Mouse (Mus musculus): ENCODE results near the gene Dnajb1. TPM values are rescaled to one million over a fixed set of nuclear protein-coding genes. Genes with fewer than 3 reads are reported as not detected.
"Not testable (repeated sequence)": the region's sequence is repeated elsewhere in the genome, so short reads cannot be mapped to it uniquely, and the experiment has no call there.

Gene Dnajb1
- polyA plus RNA-seq, 1 experiment from 2014 or later: 60.2 TPM

DNA sequence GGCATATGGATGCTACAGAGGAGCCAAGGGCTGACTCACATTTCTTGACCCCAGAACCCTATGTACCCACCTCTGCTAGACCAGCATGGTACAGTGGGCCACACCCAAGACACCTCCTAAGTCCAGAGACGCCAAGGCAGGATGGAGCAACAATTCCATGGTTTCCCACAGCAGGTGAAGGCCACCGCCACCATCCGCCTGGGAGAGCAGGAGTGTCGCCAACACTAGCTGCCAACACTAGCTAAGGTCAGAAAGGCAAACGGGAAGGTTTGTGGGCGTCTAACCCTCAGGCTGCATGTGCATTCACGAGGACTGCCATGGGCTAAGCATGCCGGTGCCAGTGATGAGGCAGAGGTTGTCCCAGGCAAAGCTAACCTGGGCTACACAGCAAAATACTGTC lies 25.8 kb upstream of the Dnajb1 start:
- Histone ChIP-seq H3K9me3 (no peaks in the 10 kb centered on the region), H3K27ac (no peak overlapping the region), H3K4me2 (replicated peaks) (no peak overlapping the region), H3K9ac (no peak overlapping the region), H3K27me3 (replicated peaks) (no peaks in the 10 kb centered on the region), H3K4me1 (peaks cover 37% of the 10 kb centered on the region), H3K36me3 (peaks cover 7% of the 10 kb centered on the region), H3K4me3 (no peak overlapping the region)
- no peak for ATAC-seq (ENCODE audit: low FRiP score, low read depth)
- WGBS: 92% methylated on average over 8 of the region's 8 CpGs

DNA sequence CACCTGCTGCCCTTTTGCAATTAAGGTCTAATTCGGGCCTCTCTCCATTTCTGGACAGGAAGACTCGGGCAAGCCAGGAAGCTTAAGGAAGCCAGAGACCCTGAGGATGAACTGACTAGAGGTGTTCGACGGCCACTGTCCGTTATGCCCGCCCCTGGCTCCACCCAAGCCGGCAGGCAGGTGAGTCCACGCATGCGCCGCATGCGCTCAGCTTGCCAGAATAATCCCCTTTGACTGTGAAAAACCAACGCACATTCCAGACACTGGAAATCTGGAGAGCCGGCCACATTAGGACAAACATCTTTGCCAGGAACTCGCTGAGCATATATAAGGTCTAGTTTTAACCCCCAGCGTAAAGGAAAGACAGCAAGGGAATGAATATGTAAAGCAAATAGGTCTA lies 24.8 kb upstream of the Dnajb1 start:
- Histone ChIP-seq H3K9ac (no peak overlapping the region), H3K4me3 (no peak overlapping the region), H3K4me2 (replicated peaks) (no peak overlapping the region), H3K9me3 (no peaks in the 10 kb centered on the region), H3K4me1 (peaks cover 30% of the 10 kb centered on the region), H3K27ac (no peak overlapping the region), H3K36me3 (peaks cover 17% of the 10 kb centered on the region), H3K27me3 (replicated peaks) (no peaks in the 10 kb centered on the region)
- no peak for ATAC-seq (ENCODE audit: low FRiP score, low read depth)
- WGBS: 89% methylated on average over 15 of the region's 15 CpGs

DNA sequence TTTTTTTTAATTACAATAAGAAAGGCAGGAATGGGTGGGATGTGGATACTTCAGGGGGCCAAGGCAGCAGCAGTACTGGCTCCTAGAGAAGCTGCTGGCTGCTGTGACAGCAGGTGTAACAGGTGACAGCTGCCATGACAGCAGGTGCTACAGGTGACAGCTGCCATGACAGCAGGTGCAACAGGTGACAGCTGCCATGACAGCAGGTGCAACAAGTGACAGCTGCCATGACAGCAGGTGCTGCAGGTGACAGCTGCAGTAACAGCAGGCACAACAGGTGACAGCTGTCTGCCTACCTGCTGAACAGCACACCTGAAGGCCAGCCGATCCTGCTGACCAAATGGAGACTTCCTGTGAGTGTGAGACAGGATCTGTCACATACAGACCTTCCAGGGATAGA lies 23.2 kb upstream of the Dnajb1 start:
- Histone ChIP-seq H3K9ac (no peak overlapping the region), H3K4me1 (peaks cover 21% of the 10 kb centered on the region), H3K27me3 (replicated peaks) (no peaks in the 10 kb centered on the region), H3K27ac (no peak overlapping the region), H3K9me3 (no peaks in the 10 kb centered on the region), H3K4me3 (no peak overlapping the region), H3K4me2 (replicated peaks) (no peak overlapping the region), H3K36me3 (peaks cover 19% of the 10 kb centered on the region)
- no peak for ATAC-seq (ENCODE audit: low FRiP score, low read depth)
- 97% methylated on average over 1 of the region's 1 CpGs for WGBS

DNA sequence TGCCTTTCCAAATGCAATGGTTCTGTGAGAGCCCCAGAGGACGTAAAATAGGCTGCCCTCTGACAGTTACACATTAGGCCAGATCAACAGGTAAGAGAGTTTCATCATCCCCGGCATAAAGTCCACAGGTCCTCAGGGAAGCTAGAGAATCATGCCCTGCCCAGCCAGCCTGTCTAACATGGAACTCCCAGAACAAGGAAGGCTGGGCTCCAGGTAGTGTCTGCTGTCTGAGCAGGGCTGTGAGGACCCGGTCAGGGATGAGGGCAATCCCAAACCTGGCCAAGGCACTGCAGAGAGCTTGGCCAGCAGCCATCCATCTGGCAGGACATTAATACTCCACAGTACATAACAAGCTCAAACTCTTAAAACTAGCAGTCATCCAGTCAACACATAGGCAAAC lies 22.7 kb upstream of the Dnajb1 start:
- no peak overlapping the region for H3K9ac ChIP-seq
- H3K27me3 ChIP-seq (replicated peaks): no peaks in the 10 kb centered on the region
- H3K36me3 ChIP-seq: peaks cover 19% of the 10 kb centered on the region
- 91% methylated on average over 3 of the region's 3 CpGs for WGBS
- no peaks in the 10 kb centered on the region for H3K9me3 ChIP-seq
- no peak for ATAC-seq (ENCODE audit: low FRiP score, low read depth)
- no peak overlapping the region for H3K4me2 ChIP-seq (replicated peaks)
- no peak overlapping the region for H3K4me3 ChIP-seq
- H3K27ac ChIP-seq: no peak overlapping the region
- peaks cover 22% of the 10 kb centered on the region for H3K4me1 ChIP-seq

DNA sequence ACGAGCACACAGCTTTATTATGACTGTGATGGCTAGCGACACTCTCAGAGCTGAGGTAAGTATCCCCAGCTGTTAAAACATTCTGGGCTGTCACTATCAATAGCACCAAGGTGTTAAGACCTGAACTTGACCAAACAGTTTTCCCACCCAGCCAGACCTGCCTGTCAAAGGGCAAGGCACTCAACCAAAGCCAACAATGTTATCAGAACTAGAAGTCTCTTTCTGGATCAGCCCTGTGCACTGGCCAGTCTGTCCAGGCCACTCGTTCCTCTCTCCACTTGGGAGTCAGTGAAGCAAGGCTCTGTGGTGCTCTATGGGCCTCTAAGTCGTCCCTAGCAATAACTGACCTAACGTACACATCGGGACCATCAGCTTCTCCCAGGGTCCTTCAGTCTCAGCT lies 20.3 kb upstream of the Dnajb1 start:
- Histone ChIP-seq H3K36me3 (peaks cover 19% of the 10 kb centered on the region), H3K9me3 (no peaks in the 10 kb centered on the region), H3K27ac (no peak overlapping the region), H3K4me1 (peaks cover 36% of the 10 kb centered on the region), H3K4me2 (replicated peaks) (no peak overlapping the region), H3K9ac (no peak overlapping the region), H3K27me3 (replicated peaks) (no peaks in the 10 kb centered on the region), H3K4me3 (no peak overlapping the region)
- WGBS: 87% methylated on average over 6 of the region's 6 CpGs
- ATAC-seq (ENCODE audit: low FRiP score, low read depth): no peak

DNA sequence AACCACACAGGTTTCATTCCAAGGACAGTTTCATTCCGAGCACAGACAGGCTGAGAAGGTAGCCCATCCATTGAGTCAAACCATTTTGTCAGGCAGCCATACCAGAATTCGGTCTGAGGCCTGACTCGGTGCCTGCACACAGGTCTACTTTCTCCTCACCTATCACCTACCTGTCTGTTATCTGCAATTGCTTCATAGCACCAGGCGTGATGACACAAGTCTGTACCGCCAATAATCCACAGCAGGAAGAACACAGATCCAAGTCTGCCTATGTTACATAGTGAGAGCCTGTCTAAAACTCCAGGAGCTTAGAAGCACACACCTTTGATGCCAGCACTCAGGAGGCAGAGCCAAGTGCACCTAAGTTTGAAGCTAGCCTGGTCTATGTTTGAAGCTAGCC lies 19.1 kb upstream of the Dnajb1 start:
- peaks cover 14% of the 10 kb centered on the region for H3K36me3 ChIP-seq
- no peaks in the 10 kb centered on the region for H3K9me3 ChIP-seq
- no peak overlapping the region for H3K27ac ChIP-seq
- peaks cover 38% of the 10 kb centered on the region for H3K4me1 ChIP-seq
- H3K9ac ChIP-seq: no peak overlapping the region
- ATAC-seq (ENCODE audit: low FRiP score, low read depth): no peak
- WGBS: 95% methylated on average over 5 of the region's 5 CpGs
- no peak overlapping the region for H3K4me2 ChIP-seq (replicated peaks)
- no peak overlapping the region for H3K4me3 ChIP-seq
- no peaks in the 10 kb centered on the region for H3K27me3 ChIP-seq (replicated peaks)

DNA sequence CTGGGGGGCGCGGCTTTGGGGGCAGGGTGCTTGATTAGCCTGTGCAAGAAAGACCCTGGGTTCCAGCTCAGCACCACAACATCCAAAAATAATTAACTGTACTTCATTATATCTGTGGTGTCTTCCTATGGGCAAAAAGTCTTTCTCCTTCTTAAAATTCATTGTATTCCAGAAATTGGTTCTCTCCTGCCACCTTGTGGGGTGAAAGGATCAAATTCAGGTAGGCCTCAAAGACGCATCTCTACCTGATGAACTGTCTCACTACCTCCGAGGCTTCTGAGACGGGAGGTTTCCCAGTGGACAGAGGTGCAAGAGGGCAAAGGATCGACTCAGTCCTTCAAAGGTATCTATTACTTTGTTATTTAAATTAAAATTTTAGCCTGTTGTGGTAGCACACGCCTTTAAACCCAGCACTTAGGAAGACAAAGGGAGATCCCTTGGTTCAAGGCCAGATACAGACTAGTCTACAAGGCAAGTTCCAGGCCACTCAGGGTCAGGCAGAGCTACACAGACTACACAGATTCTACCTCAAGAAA lies 17.4 kb upstream of the Dnajb1 start:
- 90% methylated on average over 7 of the region's 7 CpGs for WGBS
- H3K9ac ChIP-seq: no peak overlapping the region
- H3K4me3 ChIP-seq: no peak overlapping the region
- no peaks in the 10 kb centered on the region for H3K9me3 ChIP-seq
- no peak for ATAC-seq (ENCODE audit: low FRiP score, low read depth)
- H3K4me1 ChIP-seq: peaks cover 38% of the 10 kb centered on the region
- H3K4me2 ChIP-seq (replicated peaks): peak overlapping the region; percentile 15; the same call in 1 of the 2 replicates
- no peak overlapping the region for H3K27ac ChIP-seq
- peaks cover 13% of the 10 kb centered on the region for H3K36me3 ChIP-seq
- H3K27me3 ChIP-seq (replicated peaks): no peaks in the 10 kb centered on the region

DNA sequence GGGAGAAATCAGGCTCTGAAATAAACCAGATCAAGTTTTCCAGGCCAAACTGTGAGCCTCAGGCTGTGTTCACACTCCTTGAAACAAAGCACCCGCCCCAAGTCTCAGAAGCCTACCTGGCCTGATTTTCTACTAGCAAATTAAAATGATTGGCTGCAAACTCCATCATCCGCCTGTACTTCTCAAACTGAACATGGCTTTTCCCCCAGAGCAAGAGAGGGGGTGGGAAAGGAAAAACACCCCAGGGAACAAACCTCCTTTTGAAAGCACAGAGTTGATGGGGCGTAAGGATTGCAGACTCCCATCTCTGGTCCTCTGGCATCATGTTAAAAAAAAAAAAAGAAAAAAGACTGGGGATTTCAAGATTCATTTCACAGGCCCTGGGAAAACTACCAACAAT lies 15.3 kb upstream of the Dnajb1 start:
- no peak for ATAC-seq (ENCODE audit: low FRiP score, low read depth)
- peaks cover 7% of the 10 kb centered on the region; the same call in 1 of the 2 replicates for H3K36me3 ChIP-seq
- peaks cover 38% of the 10 kb centered on the region for H3K4me1 ChIP-seq
- WGBS: 70% methylated on average over 3 of the region's 3 CpGs
- no peaks in the 10 kb centered on the region for H3K27me3 ChIP-seq (replicated peaks)
- no peak overlapping the region for H3K27ac ChIP-seq
- peak overlapping the region; percentile 59 for H3K4me3 ChIP-seq
- peak overlapping the region; percentile 71 for H3K4me2 ChIP-seq (replicated peaks)
- H3K9ac ChIP-seq: peak overlapping the region; percentile 76
- no peaks in the 10 kb centered on the region for H3K9me3 ChIP-seq

DNA sequence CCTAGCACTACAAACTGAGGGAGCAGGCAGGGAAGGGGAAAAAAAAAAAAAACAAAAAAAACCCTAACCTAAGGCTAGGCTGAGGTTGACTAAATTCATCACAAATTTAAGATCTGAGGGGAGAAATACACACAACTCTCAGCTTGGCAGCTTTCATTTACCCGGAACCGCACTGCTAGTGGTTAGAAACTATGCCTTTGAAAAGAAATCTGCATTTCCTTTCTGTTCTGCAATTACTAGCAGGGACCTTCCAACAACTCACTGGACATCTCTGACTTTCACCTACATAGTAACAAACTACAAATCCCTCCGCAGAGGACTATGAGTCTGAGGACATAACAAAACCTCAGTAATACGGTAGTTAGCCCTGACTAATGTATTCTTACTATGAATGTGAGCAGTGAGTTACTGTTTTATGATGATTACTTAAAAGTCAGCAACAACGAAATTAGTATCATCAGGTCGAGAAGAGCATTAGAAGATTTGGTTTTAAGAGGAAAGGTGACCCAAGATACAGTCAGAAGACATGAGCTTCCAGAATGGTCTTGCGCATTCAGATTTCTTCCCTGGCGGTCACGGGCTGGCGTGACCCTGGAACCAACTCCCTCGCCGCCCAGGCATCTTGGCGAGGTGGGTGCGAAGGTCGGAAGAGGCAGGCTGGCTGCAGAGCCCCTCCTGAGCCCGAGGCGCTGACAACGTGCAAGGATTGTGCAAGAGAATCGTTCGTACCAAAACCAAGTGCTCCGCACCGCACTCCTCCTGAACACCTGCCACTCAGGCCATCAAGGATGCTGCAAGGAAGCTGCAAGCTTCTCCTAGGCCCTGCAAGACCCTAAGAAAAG lies 14.4 kb upstream of the Dnajb1 start:
- H3K4me2 ChIP-seq (replicated peaks): peak overlapping the region; percentile 71
- no peaks in the 10 kb centered on the region for H3K9me3 ChIP-seq
- ATAC-seq (ENCODE audit: low FRiP score, low read depth): no peak
- 6% methylated on average over 22 of the region's 22 CpGs for WGBS
- H3K36me3 ChIP-seq: no peaks in the 10 kb centered on the region
- H3K9ac ChIP-seq: peak overlapping the region; percentile 76
- peak overlapping the region; percentile 65 for H3K27ac ChIP-seq
- H3K27me3 ChIP-seq (replicated peaks): no peaks in the 10 kb centered on the region
- H3K4me3 ChIP-seq: peak overlapping the region; percentile 59
- H3K4me1 ChIP-seq: peaks cover 38% of the 10 kb centered on the region

DNA sequence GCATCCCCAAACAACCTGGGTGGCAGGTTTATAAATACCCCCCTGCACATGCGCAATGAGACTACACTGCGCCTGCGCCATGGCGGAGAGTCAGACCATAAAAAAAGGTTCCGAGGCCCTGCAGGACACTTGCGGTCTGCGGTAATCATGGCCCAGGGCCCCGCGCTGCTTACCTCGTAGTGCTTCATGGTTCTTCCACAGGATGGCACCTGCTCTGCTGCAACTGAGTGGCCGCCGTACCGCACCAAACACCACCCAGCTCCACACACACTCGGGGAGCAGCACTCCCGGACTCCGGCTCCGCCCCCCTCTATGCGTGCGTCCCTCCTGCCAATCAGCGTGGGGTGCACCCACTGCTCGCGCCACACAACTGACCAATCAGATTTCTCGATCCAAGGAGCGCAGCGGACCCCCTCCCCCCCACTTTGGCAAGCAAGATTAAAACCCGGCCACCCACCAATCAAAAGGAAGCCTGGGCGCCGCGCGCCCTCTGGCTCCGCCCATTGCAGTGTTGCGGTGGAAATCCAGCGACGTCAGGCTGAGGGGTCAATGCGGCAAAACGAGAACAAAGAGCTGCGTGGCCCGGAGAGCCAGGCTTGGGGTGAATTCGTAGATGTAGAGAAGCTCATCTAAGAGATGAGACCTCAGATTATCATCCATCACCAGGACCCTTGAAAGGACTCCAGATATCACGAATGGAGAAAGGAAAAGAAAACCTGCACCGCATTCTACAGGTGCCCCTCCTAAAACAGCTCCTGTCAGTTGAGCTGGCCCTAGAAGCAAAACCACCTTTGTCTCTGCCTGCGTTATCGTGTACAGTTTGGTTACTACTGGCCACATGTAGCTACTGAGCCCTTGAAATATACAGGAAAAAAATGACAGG lies 13.6 kb upstream of the Dnajb1 start:
- under 1% methylated on average over 43 of the region's 43 CpGs for WGBS
- ATAC-seq (ENCODE audit: low FRiP score, low read depth): peak; percentile 97
- H3K4me2 ChIP-seq (replicated peaks): peak overlapping the region; percentile 71
- H3K4me3 ChIP-seq: peak overlapping the region; percentile 59
- peak overlapping the region; percentile 76 for H3K9ac ChIP-seq
- H3K27me3 ChIP-seq (replicated peaks): no peaks in the 10 kb centered on the region
- H3K9me3 ChIP-seq: no peaks in the 10 kb centered on the region
- H3K27ac ChIP-seq: peak overlapping the region; percentile 69
- H3K36me3 ChIP-seq: no peaks in the 10 kb centered on the region
- peaks cover 35% of the 10 kb centered on the region for H3K4me1 ChIP-seq

DNA sequence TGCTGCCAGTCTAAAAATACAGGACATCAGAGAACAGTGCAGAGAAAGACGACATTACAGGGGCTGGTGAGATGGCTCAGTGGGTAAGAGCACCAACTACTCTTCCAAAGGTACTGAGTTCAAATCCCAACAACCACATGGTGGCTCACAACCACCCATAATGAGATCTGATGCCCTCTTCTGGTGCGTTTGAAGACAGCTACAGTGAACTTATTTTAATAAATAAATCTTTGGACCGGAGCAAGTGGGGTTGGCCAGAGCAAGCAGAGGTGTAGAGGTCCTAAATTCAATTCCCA lies 13.0 kb upstream of the Dnajb1 start:
- Histone ChIP-seq H3K4me1 (peaks cover 31% of the 10 kb centered on the region), H3K4me2 (replicated peaks) (peak overlapping the region; percentile 71), H3K27ac (peak overlapping the region; percentile 69), H3K4me3 (peak overlapping the region; percentile 59), H3K9ac (0 out of 2 replicates have a peak overlapping the region, but pooled peaks have one; percentile 50)
- WGBS: 58% methylated on average over 3 of the region's 3 CpGs
- ATAC-seq (ENCODE audit: low FRiP score, low read depth): peak; percentile 42
- not testable (repeated sequence) for H3K36me3 ChIP-seq; H3K27me3 ChIP-seq (replicated peaks); H3K9me3 ChIP-seq

DNA sequence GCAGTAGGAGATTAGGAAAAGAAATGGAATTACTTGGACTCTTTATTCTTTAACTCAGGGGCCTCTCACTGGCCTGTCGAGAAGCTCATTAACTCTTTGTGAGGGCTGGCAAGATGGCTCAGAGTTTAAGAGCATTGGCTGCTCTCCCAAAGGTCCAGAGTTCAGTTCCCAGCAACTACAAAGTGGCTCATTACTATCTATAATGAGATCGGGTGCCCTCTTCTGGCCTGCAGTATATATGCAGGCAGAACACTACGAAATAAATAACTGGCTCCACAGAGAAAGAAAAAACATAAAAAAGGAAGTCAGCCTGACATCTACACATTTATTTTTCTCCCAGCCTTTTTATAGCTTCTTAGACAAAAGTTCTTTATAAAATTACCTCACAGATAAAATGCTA lies 11.6 kb upstream of the Dnajb1 start:
- peaks cover 19% of the 10 kb centered on the region for H3K4me1 ChIP-seq
- H3K27me3 ChIP-seq (replicated peaks): no peaks in the 10 kb centered on the region
- no peak overlapping the region for H3K27ac ChIP-seq
- H3K9me3 ChIP-seq: no peaks in the 10 kb centered on the region
- no peak overlapping the region for H3K4me3 ChIP-seq
- WGBS: 29% methylated on average over 3 of the region's 3 CpGs
- no peak overlapping the region for H3K4me2 ChIP-seq (replicated peaks)
- ATAC-seq (ENCODE audit: low FRiP score, low read depth): no peak
- no peaks in the 10 kb centered on the region for H3K36me3 ChIP-seq
- no peak overlapping the region for H3K9ac ChIP-seq
